Mouse (Mus musculus) cerebellum, adult 11-12 months (tissue): ENCODE data around the gene Iqcf5.
"Not testable (repeated sequence)": the region's sequence is repeated elsewhere in the genome, so short reads cannot be mapped to it uniquely, and the experiment has no call there.

Experiments
- DNase-seq: peaks from one replicate; pipeline ENCODE4 v3.0.0; 2022

Iqcf5 gene

GRCm38 (mm10) chr9:106482578-106483115 lies 31.7 kb upstream of the Iqcf5 start:
- DNase-seq: no peak

GRCm38 (mm10) chr9:106483136-106483535 lies 31.2 kb upstream of the Iqcf5 start:
- no peak for DNase-seq

- no peak for DNase-seq
These were observed 30.8 kb upstream of the Iqcf5 start for GRCm38 (mm10) chr9:106483606-106484005.

GRCm38 (mm10) chr9:106485076-106485475 lies 29.3 kb upstream of the Iqcf5 start:
- no peak for DNase-seq

- not testable (repeated sequence) for DNase-seq
These were observed 26.8 kb upstream of the Iqcf5 start for GRCm38 (mm10) chr9:106487602-106488001.

- DNase-seq: no peak
These were observed 14.7 kb upstream of the Iqcf5 start, which contains the start of gene Iqcf1 for GRCm38 (mm10) chr9:106499667-106500066. Gene Iqcf1, plus strand, starts transcription at chr9:106499967.

GRCm38 (mm10) chr9:106501846-106502245 lies 12.5 kb upstream of the Iqcf5 start:
- DNase-seq: no peak

GRCm38 (mm10) chr9:106504246-106504645 lies 10.1 kb upstream of the Iqcf5 start:
- no peak for DNase-seq

GRCm38 (mm10) chr9:106509356-106509755 lies 5.0 kb upstream of the Iqcf5 start:
- no peak for DNase-seq

GRCm38 (mm10) chr9:106512729-106513450 lies 1.5 kb upstream of the Iqcf5 start:
- DNase-seq: no peak

- no peak for DNase-seq
These were observed 807 bp upstream of the Iqcf5 start for GRCm38 (mm10) chr9:106513566-106513965.

GRCm38 (mm10) chr9:106519433-106519832 lies 5.1 kb downstream of the Iqcf5 start:
- DNase-seq: no peak

- DNase-seq: no peak
These were observed 5.5 kb downstream of the Iqcf5 start for GRCm38 (mm10) chr9:106519909-106520308.

- DNase-seq: no peak
These were observed 17.5 kb downstream of the Iqcf5 start for GRCm38 (mm10) chr9:106531833-106532232.

GRCm38 (mm10) chr9:106534296-106534695 lies 19.9 kb downstream of the Iqcf5 start:
- no peak for DNase-seq

GRCm38 (mm10) chr9:106534975-106535374 lies 20.6 kb downstream of the Iqcf5 start:
- DNase-seq: no peak

GRCm38 (mm10) chr9:106561531-106561930 lies 47.2 kb downstream of the Iqcf5 start, which contains the start of gene Iqcf3:
Gene Iqcf3, minus strand, starts transcription at chr9:106561631.
- DNase-seq: no peak

- no peak for DNase-seq
These were observed 47.9 kb downstream of the Iqcf5 start for GRCm38 (mm10) chr9:106562291-106562690.

GRCm38 (mm10) chr9:106564025-106564424 lies 49.7 kb downstream of the Iqcf5 start:
- DNase-seq: no peak
